Mouse (Mus musculus) stomach, embryonic 15.5 days (tissue): ENCODE results near the gene Esp31. TPM values are rescaled to one million over a fixed set of nuclear protein-coding genes. Genes with fewer than 3 reads are reported as not detected.

ENCODE experiments used
- ATAC-seq: fragments of 200-750 bp; cut with Nextera tagmentation; 2 replicates; pipeline ENCODE4 v1.8.0; 2017; ENCODE audit warnings: low read depth, moderate number of reproducible peaks, moderate TSS enrichment; ENCODE audit not compliant: insufficient read depth, low FRiP score
- H3K27ac ChIP-seq: fragments of 300-500 bp; sonication (generic); 2 replicates; pipeline ENCODE4 v1.5.1; 2015; ENCODE audit warnings: mild to moderate bottlenecking, inconsistent platforms
- H3K27me3 ChIP-seq: fragments of 300-500 bp; sonication (generic); replicated peaks from 2 replicates; pipeline ENCODE4 v1.6.1; 2015; ENCODE audit warnings: inconsistent platforms
- H3K36me3 ChIP-seq: fragments of 300-500 bp; sonication (generic); 2 replicates; pipeline ENCODE4 v1.6.1; 2015; ENCODE audit warnings: inconsistent platforms
- H3K4me1 ChIP-seq: fragments of 300-500 bp; sonication (generic); 2 replicates; pipeline ENCODE4 v1.6.1; 2015; ENCODE audit warnings: inconsistent platforms
- H3K4me2 ChIP-seq: fragments of 300-500 bp; sonication (generic); 2 replicates; pipeline ENCODE4 v1.6.1; 2015; ENCODE audit warnings: mild to moderate bottlenecking, inconsistent platforms
- H3K4me3 ChIP-seq: fragments of 300-500 bp; sonication (generic); replicated peaks from 2 replicates; pipeline ENCODE4 v1.5.1; 2015; ENCODE audit warnings: inconsistent platforms
- H3K9ac ChIP-seq: fragments of 300-500 bp; sonication (generic); 2 replicates; pipeline ENCODE4 v1.6.1; 2015; ENCODE audit warnings: inconsistent platforms
- H3K9me3 ChIP-seq: fragments of 300-500 bp; sonication (generic); 2 replicates; pipeline ENCODE4 v1.6.1; 2016; ENCODE audit warnings: inconsistent platforms
- WGBS: fragments of 180-500 bp; shearing (Covaris S2); methylation state at CpG from one replicate; pipeline ENCODE4 v1.1.7; 2015; 5-methylcytosine and 5-hydroxymethylcytosine counted together
- polyA plus RNA-seq: library from polyadenylated mRNA; unstranded; fragments of >200 nt; fragmentation: Nextera tagmentation; extraction: Ambion mirVana; gene quantifications from 2 replicates; pipeline ENCODE4 v1.2.1, GENCODE M21; 2015

Esp31 gene
- not detected in 2 replicates for polyA plus RNA-seq

GRCm38 (mm10) chr17:38639147-38639546 lies at the start of gene Esp31:
Esp31 (plus strand) TSS chr17:38639447.
- Histone ChIP-seq H3K4me3 (no peak within 1 kb of the TSS), H3K9me3 (no peaks in the 10 kb centered on the region), H3K27ac (no peak within 1 kb of the TSS), H3K4me1 (no peaks in the 10 kb centered on the region), H3K4me2 (no peak within 1 kb of the TSS), H3K9ac (no peak within 1 kb of the TSS), H3K27me3 (no peaks in the 10 kb centered on the region), H3K36me3 (no peaks in the 10 kb centered on the region)
- ATAC-seq = no peak
- 81% methylated on average over 2 of the region's 2 CpGs for WGBS

Other genes with a start within 250 kb of the Esp31 start
- gene Esp36, start 219.3 kb upstream of the Esp31 start, polyA plus RNA-seq = not detected in 2 replicates
- gene Esp34, start 85.3 kb upstream of the Esp31 start, polyA plus RNA-seq = not detected in 2 replicates